Mouse (Mus musculus) erythroblast, adult 5-6 weeks (primary cell): ENCODE data around the gene Baiap2l2. TPM values are rescaled to one million over a fixed set of nuclear protein-coding genes. Genes with fewer than 3 reads are reported as not detected.
"Not testable (repeated sequence)": the region's sequence is repeated elsewhere in the genome, so short reads cannot be mapped to it uniquely, and the experiment has no call there.

Source experiments
- ATAC-seq: replicated peaks from 2 replicates; pipeline ENCODE4 v1.8.0; 2016; ENCODE audit warnings: moderate number of reproducible peaks, mild to moderate bottlenecking, moderate TSS enrichment, inconsistent platforms; ENCODE audit not compliant: poor library complexity, low FRiP score, severe bottlenecking
- total RNA-seq, 2 experiments: library from RNA; stranded (forward) in 1 of 2; stranded (reverse) in 1 of 2; fragments of 150-400 nt in 1 of 2; fragments of 200-764, 138-1000 nt in 1 of 2; gene quantifications; 2 replicates each; pipeline versions ENCODE4 v1.2.3 to v1.2.4; 2015 to 2017; ENCODE audit warnings: low replicate concordance in 2 of 2

Gene Baiap2l2
- total RNA-seq, 2 experiments from 2014 or later, result not detected

GRCm38 (mm10) chr15:79225780-79226179 is 59.6 kb downstream of the Baiap2l2 start:
- ATAC-seq, result not testable (repeated sequence)

- ATAC-seq, result peak; percentile 76
Observed at GRCm38 (mm10) chr15:79224685-79225084, 60.7 kb downstream of the Baiap2l2 start.

- no peak for ATAC-seq
Observed at GRCm38 (mm10) chr15:79223641-79224040, 61.7 kb downstream of the Baiap2l2 start.

GRCm38 (mm10) chr15:79219572-79219971 is 65.8 kb downstream of the Baiap2l2 start:
- ATAC-seq, result no peak

- no peak for ATAC-seq
Observed at GRCm38 (mm10) chr15:79216191-79216590, 69.1 kb downstream of the Baiap2l2 start.

GRCm38 (mm10) chr15:79213591-79213990 is 71.7 kb downstream of the Baiap2l2 start:
- ATAC-seq, result no peak

GRCm38 (mm10) chr15:79212750-79213446 is 72.4 kb downstream of the Baiap2l2 start:
- ATAC-seq, result no peak

GRCm38 (mm10) chr15:79210357-79210756 is 75.0 kb downstream of the Baiap2l2 start:
- ATAC-seq, result no peak

- no peak for ATAC-seq
Observed at GRCm38 (mm10) chr15:79208758-79209439, 76.4 kb downstream of the Baiap2l2 start.

GRCm38 (mm10) chr15:79208211-79208610 is 77.1 kb downstream of the Baiap2l2 start:
- no peak for ATAC-seq

Other genes with a start within 250 kb of the Baiap2l2 start
- not detected in 2 replicates for gene Galr3, start 243.7 kb downstream of the Baiap2l2 start, total RNA-seq (2015; ENCODE audit: low replicate concordance)
- gene Galr3, start 243.7 kb downstream of the Baiap2l2 start, total RNA-seq (2017; ENCODE audit: low replicate concordance), result not detected in 2 replicates
- 12.3 and 20.0 TPM in 2 replicates for gene Ankrd54, start 222.6 kb downstream of the Baiap2l2 start, total RNA-seq (2015; ENCODE audit: low replicate concordance)
- gene Ankrd54, start 222.6 kb downstream of the Baiap2l2 start, total RNA-seq (2017; ENCODE audit: low replicate concordance), result 7.5 and 11.4 TPM in 2 replicates
- 29.4 and 47.6 TPM in 2 replicates for gene Eif3l, start 210.4 kb downstream of the Baiap2l2 start, total RNA-seq (2015; ENCODE audit: low replicate concordance)
- gene Eif3l, start 210.4 kb downstream of the Baiap2l2 start, total RNA-seq (2017; ENCODE audit: low replicate concordance), result 51.3 and 56.2 TPM in 2 replicates
- 0.77 and 1.9 TPM in 2 replicates for gene Micall1, start 176.6 kb downstream of the Baiap2l2 start, total RNA-seq (2015; ENCODE audit: low replicate concordance)
- 0.68 and 0.98 TPM in 2 replicates for gene Micall1, start 176.6 kb downstream of the Baiap2l2 start, total RNA-seq (2017; ENCODE audit: low replicate concordance)
- 16.1 and 20.7 TPM in 2 replicates for gene Polr2f, start 144.5 kb downstream of the Baiap2l2 start, total RNA-seq (2015; ENCODE audit: low replicate concordance)
- gene Polr2f, start 144.5 kb downstream of the Baiap2l2 start, total RNA-seq (2017; ENCODE audit: low replicate concordance), result 10.8 and 13.9 TPM in 2 replicates
- not detected in 2 replicates for gene 1700088E04Rik, start 144.3 kb downstream of the Baiap2l2 start, total RNA-seq (2015; ENCODE audit: low replicate concordance)
- not detected in 2 replicates for gene 1700088E04Rik, start 144.3 kb downstream of the Baiap2l2 start, total RNA-seq (2017; ENCODE audit: low replicate concordance)
- not detected in 2 replicates for gene Sox10, start 120.3 kb downstream of the Baiap2l2 start, total RNA-seq (2015; ENCODE audit: low replicate concordance)
- gene Sox10, start 120.3 kb downstream of the Baiap2l2 start, total RNA-seq (2017; ENCODE audit: low replicate concordance), result not detected in 2 replicates
- gene Pick1, start 56.4 kb downstream of the Baiap2l2 start, total RNA-seq (2015; ENCODE audit: low replicate concordance), result 1.3 TPM in 1 of 2 replicates, not detected in the other
- 1.3 and 4.9 TPM in 2 replicates for gene Pick1, start 56.4 kb downstream of the Baiap2l2 start, total RNA-seq (2017; ENCODE audit: low replicate concordance)
- not detected in 2 replicates for gene Gm49486, start 56.1 kb downstream of the Baiap2l2 start, total RNA-seq (2015; ENCODE audit: low replicate concordance)
- not detected in 2 replicates for gene Gm49486, start 56.1 kb downstream of the Baiap2l2 start, total RNA-seq (2017; ENCODE audit: low replicate concordance)
- not detected in 2 replicates for gene Slc16a8, start 30.8 kb downstream of the Baiap2l2 start, total RNA-seq (2015; ENCODE audit: low replicate concordance)
- gene Slc16a8, start 30.8 kb downstream of the Baiap2l2 start, total RNA-seq (2017; ENCODE audit: low replicate concordance), result not detected in 2 replicates
- 1.9 and 4.6 TPM in 2 replicates for gene Pla2g6, start 42.9 kb upstream of the Baiap2l2 start, total RNA-seq (2015; ENCODE audit: low replicate concordance)
- gene Pla2g6, start 42.9 kb upstream of the Baiap2l2 start, total RNA-seq (2017; ENCODE audit: low replicate concordance), result 4.0 and 4.9 TPM in 2 replicates
- not detected in 2 replicates for gene Maff, start 61.1 kb upstream of the Baiap2l2 start, total RNA-seq (2015; ENCODE audit: low replicate concordance)
- gene Maff, start 61.1 kb upstream of the Baiap2l2 start, total RNA-seq (2017; ENCODE audit: low replicate concordance), result not detected in 2 replicates
- 4.8 and 5.2 TPM in 2 replicates for gene Tmem184b, start 118.0 kb upstream of the Baiap2l2 start, total RNA-seq (2015; ENCODE audit: low replicate concordance)
- gene Tmem184b, start 118.0 kb upstream of the Baiap2l2 start, total RNA-seq (2017; ENCODE audit: low replicate concordance), result 2.6 and 9.4 TPM in 2 replicates
- gene Csnk1e, start 170.0 kb upstream of the Baiap2l2 start, total RNA-seq (2015; ENCODE audit: low replicate concordance), result 13.2 and 14.6 TPM in 2 replicates
- 3.9 and 16.3 TPM in 2 replicates for gene Csnk1e, start 170.0 kb upstream of the Baiap2l2 start, total RNA-seq (2017; ENCODE audit: low replicate concordance)
- gene Kcnj4, start 219.7 kb upstream of the Baiap2l2 start, total RNA-seq (2015; ENCODE audit: low replicate concordance), result not detected in 2 replicates
- gene Kcnj4, start 219.7 kb upstream of the Baiap2l2 start, total RNA-seq (2017; ENCODE audit: low replicate concordance), result not detected in 2 replicates
- not detected in 2 replicates for gene Kdelr3, start 230.9 kb upstream of the Baiap2l2 start, total RNA-seq (2015; ENCODE audit: low replicate concordance)
- not detected in 2 replicates for gene Kdelr3, start 230.9 kb upstream of the Baiap2l2 start, total RNA-seq (2017; ENCODE audit: low replicate concordance)